Mouse (Mus musculus): ENCODE data around the gene Map1a.

DNA sequence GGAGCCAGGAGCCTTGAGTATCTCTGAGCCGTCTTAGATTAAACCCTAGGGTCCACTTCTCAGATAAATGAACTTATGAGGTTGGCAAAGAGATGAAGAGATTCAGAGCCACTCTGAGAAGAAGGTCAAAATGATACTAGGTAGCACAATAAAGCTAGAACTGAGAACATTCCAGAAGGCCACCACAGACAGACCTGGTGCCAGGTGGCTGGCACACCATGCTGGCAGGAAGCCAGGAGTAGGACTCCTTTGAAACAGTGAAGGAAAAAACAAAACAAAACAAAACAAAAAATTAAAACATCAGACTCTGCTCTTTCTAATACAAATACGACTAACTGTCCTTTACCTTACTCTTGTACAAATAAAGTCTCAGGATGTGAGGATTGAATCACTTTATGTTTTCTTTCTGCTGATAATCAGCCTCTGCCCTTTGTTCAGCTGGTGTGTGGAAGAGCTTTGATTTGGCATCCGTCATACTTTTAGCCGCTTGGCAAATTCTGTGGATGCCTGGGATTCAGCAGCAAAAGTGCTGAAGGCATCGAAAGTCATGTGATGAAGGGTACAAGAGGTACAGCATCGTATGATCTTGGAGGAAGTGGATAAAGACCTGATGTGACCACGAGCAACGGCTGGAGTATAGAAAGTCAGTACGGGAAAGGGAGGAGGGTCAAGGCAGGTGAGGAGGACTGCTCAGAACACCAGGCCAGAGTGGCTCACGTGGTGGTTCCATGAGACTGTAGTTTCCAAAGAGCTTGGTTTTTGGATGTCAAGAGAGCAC lies 34.5 kb downstream of the Map1a start:
- no peak for TF ChIP-seq CTCF (IDR thresholded peaks at IDR 0.05; ENCODE audit: low read depth)
- TF ChIP-seq EP300 (optimal IDR thresholded peaks at IDR 0.05): no peak
